Mouse (Mus musculus) kidney, adult 2 months (tissue): Measurements from ENCODE around the gene Rnaseh2a. TPM values are rescaled to one million over a fixed set of nuclear protein-coding genes. Genes with fewer than 3 reads are reported as not detected.

ENCODE experiments used
- DNase-seq: peaks from one replicate; pipeline ENCODE4 v3.0.0; 2021
- H3K27ac ChIP-seq: fragments of 200-500 bp; 2 replicates; pipeline ENCODE4 v1.5.1; 2012; ENCODE audit warnings: low read depth, low read length, control low read depth, inconsistent platforms; ENCODE audit not compliant: insufficient read depth
- H3K27me3 ChIP-seq: fragments of 200-500 bp; replicated peaks from 2 replicates; pipeline ENCODE4 v1.6.1; 2012; ENCODE audit warnings: mild to moderate bottlenecking, moderate library complexity, low read length, inconsistent platforms; ENCODE audit not compliant: control insufficient read depth, insufficient read depth
- H3K36me3 ChIP-seq: fragments of 200-500 bp; 2 replicates; pipeline ENCODE4 v1.6.1; 2012; ENCODE audit warnings: mild to moderate bottlenecking, moderate library complexity, low read length, inconsistent platforms; ENCODE audit not compliant: control insufficient read depth, insufficient read depth
- H3K4me1 ChIP-seq: fragments of 200-500 bp; 2 replicates; pipeline ENCODE4 v1.6.1; 2011; ENCODE audit warnings: low read length; ENCODE audit not compliant: control insufficient read depth, insufficient read depth
- H3K4me3 ChIP-seq: fragments of 200-500 bp; 2 replicates; pipeline ENCODE4 v1.5.1; 2011; ENCODE audit warnings: mild to moderate bottlenecking, low read depth, low read length, control low read depth; ENCODE audit not compliant: insufficient read depth
- CTCF ChIP-seq: fragments of 200-500 bp; conservative IDR thresholded peaks from 2 replicates; pipeline ENCODE4 v1.5.1; 2011; ENCODE audit warnings: low read depth, mild to moderate bottlenecking, control low read depth, low read length, moderate library complexity, mixed read lengths; ENCODE audit not compliant: insufficient read depth, insufficient read length
- POLR2A ChIP-seq: fragments of 200-500 bp; IDR thresholded peaks from one replicate; pipeline ENCODE4 v1.6.1; 2011; ENCODE audit warnings: low read depth, low read length, control low read depth
- WGBS: fragments of 180-500 bp; shearing (Covaris S2); methylation state at CpG from one replicate; pipeline ENCODE4 v1.1.7; 2018; 5-methylcytosine and 5-hydroxymethylcytosine counted together
- polyA plus RNA-seq: library from polyadenylated mRNA; depleted of rRNA; stranded (reverse); fragments of >200 nt; gene quantifications from 2 replicates; pipeline ENCODE4 v1.2.3, GENCODE M21; 2012

Gene Rnaseh2a
- polyA plus RNA-seq, 1 experiment = 34.4 TPM

GRCm38 (mm10) chr8:84989311-84989731 lies 19.8 kb upstream of the Rnaseh2a start:
- Histone ChIP-seq H3K36me3 (no peaks in the 10 kb centered on the region), H3K27me3 (no peaks in the 10 kb centered on the region), H3K4me3 (no peak overlapping the region), H3K4me1 (peaks cover 17% of the 10 kb centered on the region), H3K27ac (peak overlapping the region; percentile 64)
- peak; percentile 95 for DNase-seq
- WGBS = 8% methylated on average over 15 of the region's 15 CpGs
- TF ChIP-seq POLR2A (no peak), CTCF (no peak)

- 75% methylated on average over 2 of the region's 2 CpGs for WGBS
- Histone ChIP-seq H3K36me3 (no peaks in the 10 kb centered on the region), H3K27ac (no peak overlapping the region), H3K4me3 (no peak overlapping the region), H3K27me3 (no peaks in the 10 kb centered on the region), H3K4me1 (peaks cover 20% of the 10 kb centered on the region)
- TF ChIP-seq POLR2A = no peak
- TF ChIP-seq CTCF = no peak
- DNase-seq = no peak
Measured at GRCm38 (mm10) chr8:84987903-84988302, 18.3 kb upstream of the Rnaseh2a start.

GRCm38 (mm10) chr8:84987388-84987787 lies 17.8 kb upstream of the Rnaseh2a start:
- Histone ChIP-seq H3K4me1 (peaks cover 25% of the 10 kb centered on the region), H3K27ac (no peak overlapping the region), H3K36me3 (no peaks in the 10 kb centered on the region), H3K4me3 (no peak overlapping the region), H3K27me3 (no peaks in the 10 kb centered on the region)
- WGBS = 88% methylated on average over 5 of the region's 5 CpGs
- no peak for DNase-seq
- TF ChIP-seq POLR2A (no peak), CTCF (no peak)

- WGBS = 43% methylated on average over 8 of the region's 8 CpGs
- Histone ChIP-seq H3K4me3 (peak overlapping the region; percentile 34), H3K27me3 (no peaks in the 10 kb centered on the region), H3K4me1 (peaks cover 34% of the 10 kb centered on the region), H3K36me3 (no peaks in the 10 kb centered on the region), H3K27ac (peak overlapping the region; percentile 84)
- TF ChIP-seq POLR2A (no peak), CTCF (no peak)
- DNase-seq = no peak
Measured at GRCm38 (mm10) chr8:84986379-84986945, 16.9 kb upstream of the Rnaseh2a start.

GRCm38 (mm10) chr8:84985684-84986378 lies 16.3 kb upstream of the Rnaseh2a start:
- H3K36me3 ChIP-seq = no peaks in the 10 kb centered on the region
- WGBS = under 1% methylated on average over 53 of the region's 53 CpGs
- H3K4me1 ChIP-seq = peaks cover 40% of the 10 kb centered on the region
- H3K4me3 ChIP-seq = peak overlapping the region; percentile 34
- DNase-seq = peak; percentile 96
- H3K27me3 ChIP-seq = no peaks in the 10 kb centered on the region
- no peak for TF ChIP-seq POLR2A
- TF ChIP-seq CTCF = no peak
- H3K27ac ChIP-seq = peak overlapping the region; percentile 84

- Histone ChIP-seq H3K4me3 (peak overlapping the region; percentile 34), H3K36me3 (no peaks in the 10 kb centered on the region), H3K27ac (peak overlapping the region; percentile 84), H3K27me3 (no peaks in the 10 kb centered on the region), H3K4me1 (peaks cover 45% of the 10 kb centered on the region)
- WGBS = 2% methylated on average over 23 of the region's 23 CpGs
- DNase-seq = no peak
- no peak for TF ChIP-seq CTCF
- TF ChIP-seq POLR2A = no peak
Measured at GRCm38 (mm10) chr8:84985049-84985683, 15.6 kb upstream of the Rnaseh2a start.
